Mouse (Mus musculus): ENCODE results near the gene Comp.

DNA sequence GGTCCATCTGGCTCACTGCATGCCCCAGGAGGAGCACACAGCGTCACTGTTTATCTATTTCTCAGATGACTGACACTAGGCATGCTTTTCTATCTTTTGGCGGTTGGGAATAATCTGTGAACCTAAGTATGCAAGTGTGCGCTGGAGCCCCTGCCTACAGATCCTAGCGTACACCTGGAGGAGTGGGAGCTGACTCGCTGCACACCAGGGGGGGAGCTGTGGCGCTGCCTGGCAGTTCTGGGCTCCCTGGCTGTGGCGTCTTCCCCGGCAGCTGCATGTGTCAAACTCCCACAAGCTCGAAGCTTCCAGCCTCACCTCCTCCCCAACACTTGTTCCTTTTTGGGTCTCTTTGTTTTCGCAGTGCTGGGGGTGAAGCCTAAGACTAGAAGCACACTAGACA, 44.6 kb downstream of the Comp start:
- TF ChIP-seq EP300 (IDR thresholded peaks at IDR 0.05; ENCODE audit: insufficient read depth, low read depth, low read length), result no peak
- no peak for TF ChIP-seq CTCF (IDR thresholded peaks at IDR 0.05)
